Comparison of ENCODE assay signal across 10 mouse cellular contexts in the genomic region with DNA sequence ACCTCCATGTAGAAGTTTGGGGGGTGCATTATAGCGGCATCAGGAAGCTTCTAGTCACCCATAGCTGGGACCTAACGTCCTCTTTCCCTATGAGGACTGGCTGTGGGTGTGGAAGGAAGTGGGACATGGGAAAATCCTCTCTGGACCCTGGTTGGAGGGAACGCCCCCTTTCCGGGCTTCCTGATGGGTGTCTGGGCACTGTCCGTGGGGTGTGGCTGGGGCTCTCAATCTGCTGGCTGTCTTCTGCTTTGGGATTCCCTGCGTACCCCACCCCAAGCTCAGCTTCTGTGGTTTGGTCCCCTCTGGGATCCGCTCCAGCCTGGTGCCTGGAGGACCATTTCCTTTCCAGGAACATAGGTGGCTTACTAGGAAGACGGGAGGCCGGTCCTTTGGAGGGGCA. TPM values are rescaled to one million over a fixed set of nuclear protein-coding genes. Genes with fewer than 3 reads are reported as not detected.
DNase-seq lines count a peak whose midpoint lies in the region; ATAC-seq and TF ChIP-seq lines count a peak whose summit lies in the region.
"Had no signal": no experiment of that assay in that cellular context is flagged by ENCODE, and none has a peak within 500 bp of the region (broad histone marks: within the 10 kb centered on the region; RNA-seq: fewer than 3 reads in every experiment).

No protein-coding gene starts in this region.

- H3K9ac ChIP-seq in lung, embryonic 15.5 days, result no peak overlapping the region

- no peak overlapping the region for H3K27ac ChIP-seq in thymus, adult 2 months (ENCODE audit: control insufficient read depth, insufficient read depth, low read length)
- no peak overlapping the region for H3K27ac ChIP-seq in lung, embryonic 15.5 days

- peak overlapping the region; percentile 98 for H3K4me2 ChIP-seq in lung, embryonic 15.5 days

- TF ChIP-seq POLR2A in thymus, adult 2 months (IDR thresholded peaks at IDR 0.05; ENCODE audit: control insufficient read depth, extremely low read depth, insufficient read depth, low read length, poor library complexity), result no peak

- peak overlapping the region; percentile 5; the same call in 1 of the 2 replicates for H3K4me3 ChIP-seq in thymus, adult 2 months (ENCODE audit: control insufficient read depth, insufficient read depth, low read length)
- H3K4me3 ChIP-seq in lung, embryonic 15.5 days, result peak overlapping the region; percentile 80

- ATAC-seq in lung, embryonic 15.5 days (ENCODE audit: borderline replicate concordance, extremely low read depth, low FRiP score, low TSS enrichment), result no peak
- no peak for ATAC-seq in erythroid progenitor cell, adult 5-6 weeks (replicated peaks; ENCODE audit: low FRiP score, poor library complexity, severe bottlenecking)

- TF ChIP-seq CTCF in thymus, adult 2 months (IDR thresholded peaks at IDR 0.05; ENCODE audit: borderline replicate concordance, control insufficient read depth, extremely low read depth, insufficient read depth, low read length, poor library complexity), result no peak

- H3K27me3 ChIP-seq in thymus, adult 2 months (ENCODE audit: control insufficient read depth, insufficient read depth, low read length), result no peaks in the 10 kb centered on the region
- H3K27me3 ChIP-seq in lung, embryonic 15.5 days, result peaks cover 10% of the 10 kb centered on the region; the same call in 1 of the 2 replicates

- DNase-seq in cerebellum, adult 11-12 months, result peak; percentile 49
- no peak for DNase-seq in cerebellum, adult 8-10 months
- DNase-seq in thymus, adult 2 months, result no peak
- no peak for DNase-seq in thymus, postnatal 36 days
- DNase-seq in ovary, adult 18-20 months (ENCODE audit: low spot score), result no peak
- DNase-seq in adrenal gland, postnatal 25 days, result no peak

- no peaks in the 10 kb centered on the region for H3K9me3 ChIP-seq in lung, embryonic 15.5 days

- H3K36me3 ChIP-seq in thymus, adult 2 months (ENCODE audit: control insufficient read depth, insufficient read depth, low read length), result no peaks in the 10 kb centered on the region
- H3K36me3 ChIP-seq in lung, embryonic 15.5 days, result 0 out of 2 replicates have a peak, but pooled peaks cover 3% of the 10 kb centered on the region

- H3K4me1 ChIP-seq in thymus, adult 2 months (replicated peaks; ENCODE audit: control insufficient read depth, insufficient read depth, low read length), result peaks cover 25% of the 10 kb centered on the region
- peaks cover 62% of the 10 kb centered on the region for H3K4me1 ChIP-seq in lung, embryonic 15.5 days

- WGBS in thymus, adult 2 months, result 92% methylated on average over 9 of the region's 9 CpGs
- 64% methylated on average over 9 of the region's 9 CpGs for WGBS in lung, embryonic 15.5 days

RNA-seq across cellular contexts. Expression of gene Efhd2, which starts 1.7 kb away (rescaled TPM):
- 120 and 128 TPM in 2 replicates for polyA plus RNA-seq in thymus, adult 2 months (2012; rRNA removed)
- polyA plus RNA-seq in lung, embryonic 15.5 days (2015; fragmentation: Nextera tagmentation; extraction: Ambion mirVana), result 102 TPM in 2 replicates
- total RNA-seq in adrenal gland, postnatal 25 days (2021), result 20.9 and 30.8 TPM in 2 replicates
- 18.7 and 21.8 TPM in 2 replicates for total RNA-seq in erythroid progenitor cell, adult 5-6 weeks (2015; ENCODE audit: low replicate concordance)
- total RNA-seq in erythroid progenitor cell, adult 5-6 weeks (2017; ENCODE audit: low replicate concordance), result 11.4 and 18.8 TPM in 2 replicates

RNA-seq across cellular contexts. Expression of gene Ctrc, which starts 26.8 kb away (rescaled TPM):
- 0.35 and 0.43 TPM in 2 replicates for polyA plus RNA-seq in thymus, adult 2 months (2012; rRNA removed)
- polyA plus RNA-seq in lung, embryonic 15.5 days (2015; fragmentation: Nextera tagmentation; extraction: Ambion mirVana), result not detected in 2 replicates
- not detected in 2 replicates for total RNA-seq in adrenal gland, postnatal 25 days (2021)
- total RNA-seq in erythroid progenitor cell, adult 5-6 weeks (2015; ENCODE audit: low replicate concordance), result not detected in 2 replicates
- total RNA-seq in erythroid progenitor cell, adult 5-6 weeks (2017; ENCODE audit: low replicate concordance), result not detected in 2 replicates
- total RNA-seq: left cerebral cortex, adult 8-10 months had no signal
- polyA plus RNA-seq: brain, embryonic 14.5 days had no signal

RNA-seq across cellular contexts. Expression of gene Cela2a, which starts 47.0 kb away (rescaled TPM):
- polyA plus RNA-seq in thymus, adult 2 months (2012; rRNA removed), result 0.46 and 2.1 TPM in 2 replicates
- polyA plus RNA-seq in lung, embryonic 15.5 days (2015; fragmentation: Nextera tagmentation; extraction: Ambion mirVana), result 2.1 TPM in 1 of 2 replicates, not detected in the other
- total RNA-seq in adrenal gland, postnatal 25 days (2021), result 0.52 TPM in 1 of 2 replicates, not detected in the other
- not detected in 2 replicates for total RNA-seq in erythroid progenitor cell, adult 5-6 weeks (2015; ENCODE audit: low replicate concordance)
- not detected in 2 replicates for total RNA-seq in erythroid progenitor cell, adult 5-6 weeks (2017; ENCODE audit: low replicate concordance)
- total RNA-seq: left cerebral cortex, adult 8-10 months had no signal
